Mouse (Mus musculus) intestine, embryonic 14.5 days (tissue): ENCODE results near the gene St6galnac3. TPM values are rescaled to one million over a fixed set of nuclear protein-coding genes. Genes with fewer than 3 reads are reported as not detected.

Experiments
- ATAC-seq: fragments of 200-750 bp; cut with Nextera tagmentation; replicated peaks from 2 replicates; pipeline ENCODE4 v1.8.0; 2017; ENCODE audit warnings: low read depth, moderate number of reproducible peaks, moderate TSS enrichment, moderate library complexity; ENCODE audit not compliant: low FRiP score, low TSS enrichment
- DNase-seq: peaks from one replicate; pipeline ENCODE4 v3.0.0-alpha.2; 2018; ENCODE audit warnings: low spot score
- H3K27ac ChIP-seq: fragments of 300-500 bp; sonication (generic); 2 replicates; pipeline ENCODE4 v1.5.1; 2014; ENCODE audit warnings: low read depth, mild to moderate bottlenecking, control low read depth
- H3K27me3 ChIP-seq: fragments of 300-500 bp; sonication (generic); replicated peaks from 2 replicates; pipeline ENCODE4 v1.6.1; 2014; ENCODE audit warnings: low read length, control low read depth; ENCODE audit not compliant: control insufficient read depth, insufficient read depth
- H3K36me3 ChIP-seq: fragments of 300-500 bp; sonication (generic); 2 replicates; pipeline ENCODE4 v1.6.1; 2014; ENCODE audit warnings: low read length, control low read depth; ENCODE audit not compliant: control insufficient read depth, insufficient read depth
- H3K4me1 ChIP-seq: fragments of 300-500 bp; sonication (generic); replicated peaks from 2 replicates; pipeline ENCODE4 v1.6.1; 2014; ENCODE audit warnings: low read length, control low read depth, mixed read lengths; ENCODE audit not compliant: control insufficient read depth, insufficient read depth
- H3K4me2 ChIP-seq: fragments of 300-500 bp; sonication (generic); 2 replicates; pipeline ENCODE4 v1.6.1; 2014; ENCODE audit warnings: low read length
- H3K4me3 ChIP-seq: fragments of 300-500 bp; sonication (generic); 2 replicates; pipeline ENCODE4 v1.5.1; 2014; ENCODE audit warnings: low read depth, low read length, control low read depth, mixed read lengths
- H3K9ac ChIP-seq: fragments of 300-500 bp; sonication (generic); 2 replicates; pipeline ENCODE4 v1.6.1; 2014; ENCODE audit warnings: mild to moderate bottlenecking, low read length
- H3K9me3 ChIP-seq: fragments of 300-500 bp; sonication (generic); 2 replicates; pipeline ENCODE4 v1.6.1; 2016; ENCODE audit warnings: low read length, control low read depth; ENCODE audit not compliant: control insufficient read depth
- WGBS: fragments of 180-500 bp; shearing (Covaris S2); extraction: QIAGEN DNeasy Blood & Tissue Kit; methylation state at CpG from one replicate; pipeline ENCODE4 v1.1.7; 2014; 5-methylcytosine and 5-hydroxymethylcytosine counted together
- polyA plus RNA-seq: library from polyadenylated mRNA; unstranded; fragments of >200 nt; fragmentation: Nextera tagmentation; extraction: Ambion mirVana; gene quantifications from 2 replicates; pipeline ENCODE4 v1.2.1, GENCODE M21; 2014

The St6galnac3 gene
- polyA plus RNA-seq, 1 experiment from 2014 or later, result 45.5 TPM

DNA sequence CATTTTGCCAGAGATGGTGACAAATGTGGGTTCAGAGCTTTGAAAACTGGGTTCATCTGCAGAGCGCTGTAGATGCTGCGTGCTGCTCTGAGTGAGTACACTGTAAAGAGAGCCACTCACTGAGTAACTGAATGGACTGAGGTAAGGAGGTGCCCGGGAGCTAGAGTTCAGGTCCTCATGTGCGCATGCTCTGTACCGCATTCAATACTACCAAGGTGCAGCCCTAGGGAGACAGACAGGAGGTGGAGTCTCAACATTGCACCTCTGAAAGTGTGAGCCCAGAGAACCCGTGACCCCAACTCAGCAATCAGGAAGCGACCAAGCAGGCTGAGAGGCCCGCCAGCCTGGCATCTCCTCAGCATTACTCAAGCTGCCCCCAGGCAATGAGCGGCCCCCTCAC lies 62.2 kb downstream of the St6galnac3 start:
- Histone ChIP-seq H3K27ac (no peak overlapping the region), H3K4me1 (peaks cover 16% of the 10 kb centered on the region; the same call in 1 of the 2 replicates), H3K27me3 (no peaks in the 10 kb centered on the region), H3K4me3 (no peak overlapping the region), H3K36me3 (no peaks in the 10 kb centered on the region), H3K9ac (no peak overlapping the region), H3K4me2 (no peak overlapping the region), H3K9me3 (no peaks in the 10 kb centered on the region)
- ATAC-seq (no peak), DNase-seq (no peak)
- 86% methylated on average over 9 of the region's 9 CpGs for WGBS

DNA sequence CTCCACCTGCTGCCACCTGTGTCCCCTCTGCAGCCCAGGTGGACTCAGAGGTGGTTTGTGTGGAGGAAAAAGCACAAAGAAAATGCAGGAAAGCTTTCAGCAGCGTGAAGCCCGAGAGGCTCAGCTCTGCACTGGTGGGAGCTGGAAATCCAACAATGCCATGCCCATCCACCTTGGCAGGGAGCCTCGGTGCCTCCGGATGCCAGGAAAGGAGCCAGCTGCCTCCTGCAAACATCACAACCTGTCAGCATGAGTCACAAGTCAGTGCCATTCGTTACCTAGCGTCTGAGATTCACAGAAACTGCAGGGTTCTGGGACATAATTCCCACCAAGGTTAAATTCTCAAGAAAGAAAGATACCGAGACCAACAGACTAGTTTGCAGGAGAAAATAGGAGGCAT lies 63.0 kb downstream of the St6galnac3 start:
- H3K4me3 ChIP-seq, result no peak overlapping the region
- H3K27ac ChIP-seq, result no peak overlapping the region
- no peaks in the 10 kb centered on the region for H3K9me3 ChIP-seq
- H3K9ac ChIP-seq, result no peak overlapping the region
- no peaks in the 10 kb centered on the region for H3K27me3 ChIP-seq
- peaks cover 16% of the 10 kb centered on the region; the same call in 1 of the 2 replicates for H3K4me1 ChIP-seq
- H3K36me3 ChIP-seq, result no peaks in the 10 kb centered on the region
- no peak overlapping the region for H3K4me2 ChIP-seq
- 74% methylated on average over 7 of the region's 7 CpGs for WGBS
- no peak for ATAC-seq
- no peak for DNase-seq

- H3K27ac ChIP-seq, result no peak overlapping the region
- ATAC-seq, result no peak
- 81% methylated on average over 15 of the region's 15 CpGs for WGBS
- no peak overlapping the region for H3K4me3 ChIP-seq
- no peak overlapping the region for H3K4me2 ChIP-seq
- H3K9ac ChIP-seq, result no peak overlapping the region
- peaks cover 16% of the 10 kb centered on the region; the same call in 1 of the 2 replicates for H3K4me1 ChIP-seq
- H3K27me3 ChIP-seq, result no peaks in the 10 kb centered on the region
- no peak for DNase-seq
- no peaks in the 10 kb centered on the region for H3K36me3 ChIP-seq
- H3K9me3 ChIP-seq, result no peaks in the 10 kb centered on the region
Observed at GRCm38 (mm10) chr3:153659575-153660168, 65.3 kb downstream of the St6galnac3 start.

DNA sequence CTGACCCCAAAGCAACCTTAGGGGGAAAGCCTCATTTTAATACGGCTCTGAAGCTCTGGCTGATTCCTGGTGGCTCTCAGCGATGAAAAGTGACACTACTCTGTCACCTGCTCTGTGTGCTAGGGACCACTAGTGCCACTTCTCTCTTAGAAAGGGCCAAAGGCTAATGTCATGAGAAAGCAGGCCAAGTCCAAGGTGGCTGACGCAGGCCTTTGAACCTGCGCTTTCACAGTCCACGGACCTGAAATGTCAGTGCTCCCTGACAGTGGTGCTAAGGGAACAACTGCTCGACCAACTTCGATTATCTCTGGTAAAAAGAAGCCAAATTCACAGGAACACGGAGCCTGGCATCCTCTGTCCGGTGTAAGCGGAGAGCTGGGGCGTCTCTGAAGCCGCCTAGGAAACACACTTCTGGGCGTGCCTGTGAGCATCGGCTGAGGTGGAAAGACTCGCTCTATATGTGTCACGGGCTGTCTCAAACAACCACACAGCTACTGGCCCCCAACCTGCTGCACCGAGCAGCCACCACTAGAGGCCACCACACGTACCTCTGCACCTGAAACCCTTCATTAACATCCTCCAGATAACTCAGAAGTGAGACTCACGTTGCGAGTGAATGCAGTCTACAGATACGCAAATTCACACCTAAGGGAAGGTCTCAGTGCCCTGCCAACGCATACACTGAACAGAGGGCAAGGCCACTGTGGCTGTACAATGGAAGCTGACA lies 66.8 kb downstream of the St6galnac3 start:
- H3K9ac ChIP-seq, result no peak overlapping the region
- H3K27ac ChIP-seq, result no peak overlapping the region
- no peak overlapping the region for H3K4me3 ChIP-seq
- H3K4me2 ChIP-seq, result no peak overlapping the region
- ATAC-seq, result 0 out of 2 replicates have a peak, but pooled peaks have one; percentile 44
- H3K27me3 ChIP-seq, result no peaks in the 10 kb centered on the region
- H3K9me3 ChIP-seq, result no peaks in the 10 kb centered on the region
- peaks cover 8% of the 10 kb centered on the region; the same call in 1 of the 2 replicates for H3K4me1 ChIP-seq
- no peaks in the 10 kb centered on the region for H3K36me3 ChIP-seq
- DNase-seq, result peak; percentile 64
- 72% methylated on average over 22 of the region's 22 CpGs for WGBS

GRCm38 (mm10) chr3:153655071-153655470 lies 69.9 kb downstream of the St6galnac3 start:
- Histone ChIP-seq H3K9me3 (no peaks in the 10 kb centered on the region), H3K27me3 (no peaks in the 10 kb centered on the region), H3K9ac (no peak overlapping the region), H3K36me3 (no peaks in the 10 kb centered on the region), H3K27ac (no peak overlapping the region), H3K4me3 (no peak overlapping the region), H3K4me1 (no peaks in the 10 kb centered on the region), H3K4me2 (no peak overlapping the region)
- WGBS, result 24% methylated on average over 9 of the region's 9 CpGs
- DNase-seq, result peak; percentile 80
- no peak for ATAC-seq

- WGBS, result 85% methylated on average over 3 of the region's 3 CpGs
- Histone ChIP-seq H3K4me3 (no peak overlapping the region), H3K9me3 (no peaks in the 10 kb centered on the region), H3K4me2 (no peak overlapping the region), H3K4me1 (no peaks in the 10 kb centered on the region), H3K27me3 (no peaks in the 10 kb centered on the region), H3K9ac (no peak overlapping the region), H3K36me3 (no peaks in the 10 kb centered on the region), H3K27ac (no peak overlapping the region)
- no peak for DNase-seq
- no peak for ATAC-seq
Observed at GRCm38 (mm10) chr3:153652850-153653249, 72.1 kb downstream of the St6galnac3 start.

DNA sequence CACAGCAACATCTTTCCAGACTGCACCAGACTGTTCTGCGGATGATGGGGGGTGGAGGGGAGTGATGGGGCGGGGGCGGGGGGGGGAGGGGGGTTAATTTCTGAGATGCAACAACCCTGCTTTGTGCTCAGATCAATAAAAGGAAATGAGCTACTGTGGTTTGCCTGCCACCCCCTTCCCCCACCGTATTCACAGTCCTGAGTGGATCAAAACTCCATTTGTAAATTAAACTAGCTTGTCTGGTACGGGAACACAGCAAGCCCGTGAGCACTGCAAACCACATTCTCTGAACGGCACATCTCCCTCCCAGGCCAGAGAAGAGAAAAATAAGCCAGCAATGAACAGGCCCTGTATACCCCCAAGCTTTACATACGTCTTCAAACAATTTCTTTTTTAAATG lies 76.3 kb downstream of the St6galnac3 start:
- Histone ChIP-seq H3K4me1 (peaks cover 7% of the 10 kb centered on the region; the same call in 1 of the 2 replicates), H3K4me3 (no peak overlapping the region), H3K9ac (no peak overlapping the region), H3K27me3 (no peaks in the 10 kb centered on the region), H3K9me3 (no peaks in the 10 kb centered on the region), H3K36me3 (no peaks in the 10 kb centered on the region), H3K27ac (no peak overlapping the region), H3K4me2 (no peak overlapping the region)
- no peak for DNase-seq
- no peak for ATAC-seq
- WGBS, result 48% methylated on average over 8 of the region's 8 CpGs

GRCm38 (mm10) chr3:153645803-153646202 lies 79.2 kb downstream of the St6galnac3 start:
- no peak overlapping the region for H3K4me3 ChIP-seq
- H3K27ac ChIP-seq, result no peak overlapping the region
- no peak overlapping the region for H3K9ac ChIP-seq
- no peak overlapping the region for H3K4me2 ChIP-seq
- DNase-seq (no peak), ATAC-seq (no peak)
- no peaks in the 10 kb centered on the region for H3K36me3 ChIP-seq
- 78% methylated on average over 7 of the region's 7 CpGs for WGBS
- no peaks in the 10 kb centered on the region for H3K27me3 ChIP-seq
- no peaks in the 10 kb centered on the region for H3K9me3 ChIP-seq
- H3K4me1 ChIP-seq, result peaks cover 11% of the 10 kb centered on the region; the same call in 1 of the 2 replicates
